Mouse (Mus musculus): Measurements from ENCODE around the gene Lrrc27. TPM values are rescaled to one million over a fixed set of nuclear protein-coding genes. Genes with fewer than 3 reads are reported as not detected.

The Lrrc27 gene
- total and polyA plus RNA-seq, 2 experiments from 2014 or later, result 2.8 to 5.1 TPM

DNA sequence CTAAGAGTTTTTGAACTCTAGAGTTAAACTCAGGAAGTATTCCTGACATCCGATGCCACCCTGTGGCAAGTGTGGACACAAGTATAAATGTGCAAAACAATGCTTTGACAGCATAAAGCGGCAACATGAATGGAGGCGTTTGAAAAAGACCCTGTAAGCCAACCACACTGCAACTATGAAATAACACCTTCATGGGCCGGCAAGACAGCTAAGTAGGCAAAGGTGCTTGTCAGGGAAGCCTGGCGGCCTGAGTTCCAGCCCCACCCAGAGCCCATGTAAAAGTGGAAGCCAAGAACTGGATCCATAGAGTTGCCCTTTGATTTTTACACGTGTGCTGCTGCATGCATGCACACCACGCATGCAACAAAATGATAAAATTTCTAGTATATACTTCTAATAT lies 4.3 kb downstream of the Lrrc27 start:
- ATAC-seq (no peak), DNase-seq (ENCODE audit: low spot score) (peak; percentile 28)
- H3K36me3 ChIP-seq (ENCODE audit: insufficient read depth, low read length), result no peaks in the 10 kb centered on the region
- no peak overlapping the region for H3K4me3 ChIP-seq (ENCODE audit: low read length)
- no peak overlapping the region for H3K27ac ChIP-seq
- peaks cover 5% of the 10 kb centered on the region; the same call in 1 of the 2 replicates for H3K4me1 ChIP-seq (ENCODE audit: insufficient read depth, low read length)
- no peaks in the 10 kb centered on the region for H3K9me3 ChIP-seq (ENCODE audit: low read length)
- WGBS, result 83% methylated on average over 7 of the region's 7 CpGs
- H3K27me3 ChIP-seq (ENCODE audit: insufficient read depth, low read length), result no peaks in the 10 kb centered on the region
- TF ChIP-seq CTCF (IDR thresholded peaks at IDR 0.05; ENCODE audit: low read depth), result peak; percentile 23; the same call in 1 of the 2 replicates
- H3K9ac ChIP-seq (replicated peaks; ENCODE audit: low read length), result no peak overlapping the region
- H3K4me2 ChIP-seq (ENCODE audit: low read depth, low read length), result no peak overlapping the region

DNA sequence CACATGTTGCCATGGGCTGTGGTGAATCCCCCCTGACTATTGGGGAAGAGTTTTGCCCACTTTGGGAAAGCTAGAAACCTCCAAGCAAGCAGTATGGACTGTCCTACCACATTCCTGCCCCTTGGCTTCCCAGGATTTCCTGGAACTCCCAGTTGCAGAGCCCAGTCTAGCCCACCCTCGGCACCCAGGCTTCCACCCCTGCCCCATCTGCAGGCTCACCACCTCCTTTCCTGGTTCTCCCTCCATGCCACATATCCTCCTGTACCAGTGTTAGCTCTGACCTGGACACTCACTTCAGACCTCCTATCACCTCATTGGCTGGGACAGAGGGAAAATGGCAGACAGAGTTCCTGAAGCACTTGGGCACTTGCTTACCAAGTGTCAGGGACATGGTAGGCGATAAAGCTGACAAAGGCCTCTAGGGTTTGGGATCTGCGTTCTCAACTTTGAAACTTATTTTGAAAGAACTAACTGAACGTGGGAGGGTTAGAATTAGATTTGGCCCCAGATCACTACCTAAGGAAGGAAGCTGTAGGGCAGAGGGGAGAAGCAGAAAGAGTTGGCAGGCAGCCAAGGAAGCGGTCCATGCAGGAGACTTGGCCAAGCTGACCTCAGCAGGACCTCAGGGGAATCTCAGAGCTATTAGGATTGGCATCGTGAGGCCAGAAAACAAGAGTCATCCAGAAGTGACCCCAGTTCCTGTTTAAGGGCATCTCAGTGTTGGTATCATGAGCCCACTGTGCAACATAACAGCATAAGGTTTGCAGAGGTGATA lies 6.0 kb downstream of the Lrrc27 start:
- WGBS, result 62% methylated on average over 6 of the region's 6 CpGs
- Histone ChIP-seq H3K9ac (replicated peaks; ENCODE audit: low read length) (no peak overlapping the region), H3K36me3 (ENCODE audit: insufficient read depth, low read length) (no peaks in the 10 kb centered on the region), H3K4me3 (ENCODE audit: low read length) (no peak overlapping the region), H3K27me3 (ENCODE audit: insufficient read depth, low read length) (no peaks in the 10 kb centered on the region), H3K4me2 (ENCODE audit: low read depth, low read length) (no peak overlapping the region), H3K9me3 (ENCODE audit: low read length) (no peaks in the 10 kb centered on the region), H3K27ac (no peak overlapping the region), H3K4me1 (ENCODE audit: insufficient read depth, low read length) (no peaks in the 10 kb centered on the region; the same call in 1 of the 2 replicates)
- ATAC-seq (no peak), DNase-seq (ENCODE audit: low spot score) (peak; percentile 23)
- TF ChIP-seq CTCF (IDR thresholded peaks at IDR 0.05; ENCODE audit: low read depth), result no peak

DNA sequence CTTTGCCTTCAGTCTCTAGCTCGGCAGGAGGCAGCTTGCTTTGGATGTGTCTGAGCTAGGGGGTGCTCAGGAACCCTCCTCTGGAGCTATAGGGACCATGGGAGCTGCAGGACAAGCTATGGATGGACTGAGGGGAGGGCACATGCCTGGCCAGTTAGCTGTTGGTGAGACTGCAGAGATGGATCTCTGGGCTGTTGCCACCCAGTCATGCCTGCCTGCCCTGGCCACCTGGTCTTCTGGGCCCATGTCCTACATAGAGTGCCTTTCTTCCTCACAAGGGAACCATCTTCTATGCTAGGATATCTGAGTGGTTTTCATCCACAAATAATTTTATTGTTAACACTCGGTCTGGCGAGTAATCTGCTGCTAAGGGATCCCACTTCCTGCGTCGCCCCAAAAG lies 6.7 kb downstream of the Lrrc27 start:
- no peak for ATAC-seq

DNA sequence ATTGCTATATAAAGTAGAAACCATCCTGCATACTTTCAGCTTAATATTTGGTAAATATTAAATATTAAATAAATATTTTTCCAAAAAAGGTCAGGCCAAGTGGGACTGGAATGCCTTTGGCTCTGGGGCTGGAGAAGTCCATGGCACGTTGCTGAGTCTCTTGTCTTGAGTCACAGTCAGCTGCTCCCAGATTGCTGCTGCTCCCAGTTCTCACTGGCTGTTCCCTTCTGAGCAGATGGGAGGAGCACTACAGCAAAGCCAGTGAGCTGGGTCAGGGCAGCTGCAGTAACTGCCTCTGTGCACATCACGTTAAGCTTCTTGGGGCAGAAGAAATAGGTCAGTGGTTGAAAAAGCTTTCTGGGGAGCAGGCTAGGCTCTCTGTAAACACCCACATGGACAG lies 7.5 kb downstream of the Lrrc27 start:
- DNase-seq (ENCODE audit: low spot score), result peak; percentile 14

More for the DNA sequence above, 6.7 kb downstream of the Lrrc27 start:
- Histone ChIP-seq H3K4me1 (ENCODE audit: insufficient read depth, low read length) (no peaks in the 10 kb centered on the region), H3K27ac (no peak overlapping the region), H3K4me2 (ENCODE audit: low read depth, low read length) (no peak overlapping the region), H3K27me3 (ENCODE audit: insufficient read depth, low read length) (no peaks in the 10 kb centered on the region), H3K36me3 (ENCODE audit: insufficient read depth, low read length) (no peaks in the 10 kb centered on the region), H3K4me3 (ENCODE audit: low read length) (no peak overlapping the region), H3K9me3 (ENCODE audit: low read length) (no peaks in the 10 kb centered on the region), H3K9ac (replicated peaks; ENCODE audit: low read length) (no peak overlapping the region)
- no peak for TF ChIP-seq CTCF (IDR thresholded peaks at IDR 0.05; ENCODE audit: low read depth)
- no peak for DNase-seq (ENCODE audit: low spot score)
- 73% methylated on average over 5 of the region's 5 CpGs for WGBS

DNA sequence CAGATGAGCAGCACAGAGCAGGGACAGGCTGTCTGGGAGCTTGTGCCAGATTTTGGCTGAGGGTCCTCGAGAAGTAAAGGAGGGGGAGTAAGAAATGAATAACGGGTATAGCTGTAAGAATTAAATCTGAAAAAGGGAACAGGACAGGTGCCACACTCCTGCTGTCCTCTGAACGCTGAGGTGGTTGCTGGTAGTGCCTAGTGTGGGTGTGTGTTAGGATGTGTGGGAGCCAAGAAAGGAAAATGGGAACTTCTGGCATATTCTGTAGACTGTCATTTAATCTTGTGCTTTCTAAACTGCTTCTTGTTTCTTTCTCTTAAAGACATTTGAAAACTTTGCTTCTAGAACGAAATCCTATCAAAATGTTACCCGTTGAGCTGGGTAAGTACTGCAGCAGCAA lies 8.3 kb downstream of the Lrrc27 start:
- ATAC-seq, result no peak
- 77% methylated on average over 5 of the region's 5 CpGs for WGBS

More for the DNA sequence above, 7.5 kb downstream of the Lrrc27 start:
- Histone ChIP-seq H3K36me3 (ENCODE audit: insufficient read depth, low read length) (no peaks in the 10 kb centered on the region), H3K9ac (replicated peaks; ENCODE audit: low read length) (no peak overlapping the region), H3K27ac (no peak overlapping the region), H3K27me3 (ENCODE audit: insufficient read depth, low read length) (no peaks in the 10 kb centered on the region), H3K9me3 (ENCODE audit: low read length) (no peaks in the 10 kb centered on the region), H3K4me3 (ENCODE audit: low read length) (no peak overlapping the region), H3K4me1 (ENCODE audit: insufficient read depth, low read length) (no peaks in the 10 kb centered on the region), H3K4me2 (ENCODE audit: low read depth, low read length) (no peak overlapping the region)
- WGBS, result 32% methylated on average over 2 of the region's 2 CpGs
- no peak for ATAC-seq
- no peak for TF ChIP-seq CTCF (IDR thresholded peaks at IDR 0.05; ENCODE audit: low read depth)

DNA sequence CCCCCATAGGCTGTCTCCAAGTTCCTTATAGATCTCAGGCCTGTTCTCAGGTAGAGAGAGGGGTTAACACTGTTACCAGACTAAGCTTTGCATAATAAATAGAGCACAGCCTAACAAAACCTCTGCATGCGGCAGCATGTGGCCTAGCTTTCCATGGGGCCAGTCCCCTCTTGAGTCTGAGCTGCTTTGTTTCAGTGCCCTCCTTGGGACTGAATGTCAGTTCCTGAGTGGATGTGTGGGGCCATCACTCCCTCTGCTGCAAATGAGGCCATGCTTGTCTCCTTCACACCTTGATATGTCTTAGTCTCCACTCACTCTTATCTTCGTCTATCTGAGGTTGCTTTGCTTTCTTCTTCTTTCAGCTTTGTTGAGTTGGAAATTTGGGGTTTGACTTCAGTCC lies 9.1 kb downstream of the Lrrc27 start:
- no peak overlapping the region for H3K9ac ChIP-seq (replicated peaks; ENCODE audit: low read length)
- no peak for TF ChIP-seq CTCF (IDR thresholded peaks at IDR 0.05; ENCODE audit: low read depth)
- no peaks in the 10 kb centered on the region for H3K36me3 ChIP-seq (ENCODE audit: insufficient read depth, low read length)
- WGBS, result 61% methylated on average over 2 of the region's 2 CpGs
- H3K4me3 ChIP-seq (ENCODE audit: low read length), result no peak overlapping the region
- no peak overlapping the region for H3K27ac ChIP-seq
- H3K4me2 ChIP-seq (ENCODE audit: low read depth, low read length), result no peak overlapping the region
- DNase-seq (ENCODE audit: low spot score) (no peak), ATAC-seq (no peak)
- H3K4me1 ChIP-seq (ENCODE audit: insufficient read depth, low read length), result no peaks in the 10 kb centered on the region
- no peaks in the 10 kb centered on the region for H3K27me3 ChIP-seq (ENCODE audit: insufficient read depth, low read length)
- H3K9me3 ChIP-seq (ENCODE audit: low read length), result no peaks in the 10 kb centered on the region

More for the DNA sequence above, 8.3 kb downstream of the Lrrc27 start:
- H3K9ac ChIP-seq (replicated peaks; ENCODE audit: low read length), result no peak overlapping the region
- no peaks in the 10 kb centered on the region for H3K27me3 ChIP-seq (ENCODE audit: insufficient read depth, low read length)
- no peaks in the 10 kb centered on the region for H3K36me3 ChIP-seq (ENCODE audit: insufficient read depth, low read length)
- TF ChIP-seq CTCF (IDR thresholded peaks at IDR 0.05; ENCODE audit: low read depth), result no peak
- H3K9me3 ChIP-seq (ENCODE audit: low read length), result no peaks in the 10 kb centered on the region
- no peak overlapping the region for H3K4me2 ChIP-seq (ENCODE audit: low read depth, low read length)
- DNase-seq (ENCODE audit: low spot score), result no peak
- no peak overlapping the region for H3K27ac ChIP-seq
- H3K4me3 ChIP-seq (ENCODE audit: low read length), result no peak overlapping the region
- H3K4me1 ChIP-seq (ENCODE audit: insufficient read depth, low read length), result no peaks in the 10 kb centered on the region

DNA sequence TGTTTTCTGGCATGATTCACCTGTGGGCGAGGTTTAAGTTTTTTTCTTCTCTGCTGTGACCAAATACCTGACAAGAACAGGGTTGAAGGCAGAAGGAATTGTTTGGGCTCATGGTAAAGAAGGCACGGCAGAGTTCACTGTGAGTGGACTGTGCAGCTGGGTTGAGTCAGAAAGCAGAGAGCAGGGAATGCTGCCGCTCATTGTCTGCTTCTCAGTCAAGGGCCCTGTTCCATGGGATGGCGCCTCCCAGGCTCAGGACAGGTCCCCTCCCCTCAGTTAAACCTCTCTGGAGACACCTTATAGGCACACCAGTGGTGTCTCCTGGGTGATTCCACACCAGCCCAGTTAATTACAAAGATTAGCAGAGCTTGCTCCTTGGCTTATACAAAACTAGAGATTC lies 9.6 kb downstream of the Lrrc27 start:
- H3K4me1 ChIP-seq (ENCODE audit: insufficient read depth, low read length), result no peaks in the 10 kb centered on the region
- H3K4me3 ChIP-seq (ENCODE audit: low read length), result no peak overlapping the region
- no peaks in the 10 kb centered on the region for H3K36me3 ChIP-seq (ENCODE audit: insufficient read depth, low read length)
- no peak for TF ChIP-seq CTCF (IDR thresholded peaks at IDR 0.05; ENCODE audit: low read depth)
- DNase-seq (ENCODE audit: low spot score) (no peak), ATAC-seq (no peak)
- no peak overlapping the region for H3K9ac ChIP-seq (replicated peaks; ENCODE audit: low read length)
- H3K27ac ChIP-seq, result no peak overlapping the region
- no peaks in the 10 kb centered on the region for H3K9me3 ChIP-seq (ENCODE audit: low read length)
- no peak overlapping the region for H3K4me2 ChIP-seq (ENCODE audit: low read depth, low read length)
- 77% methylated on average over 4 of the region's 4 CpGs for WGBS
- no peaks in the 10 kb centered on the region for H3K27me3 ChIP-seq (ENCODE audit: insufficient read depth, low read length)
